Mouse (Mus musculus) ES-Bruce4 (cell line): ENCODE data around the gene Gm45713.

Source experiments
- CTCF ChIP-seq: IDR thresholded peaks from one replicate; pipeline ENCODE4 v1.8.1; 2011; ENCODE audit warnings: low read depth, low read length
- POLR2A ChIP-seq: IDR thresholded peaks from one replicate; pipeline ENCODE4 v1.8.1; 2011; ENCODE audit warnings: low read length; ENCODE audit not compliant: insufficient read depth

GRCm38 (mm10) chr7:45137171-45138006 is 1.4 kb upstream of the Gm45713 start:
- TF ChIP-seq POLR2A (no peak), CTCF (no peak)
